Mouse (Mus musculus) limb, embryonic 12.5 days (tissue): ENCODE data around the gene Sdad1. TPM values are rescaled to one million over a fixed set of nuclear protein-coding genes. Genes with fewer than 3 reads are reported as not detected.

Source experiments
- ATAC-seq: fragments of 200-750 bp; cut with Nextera tagmentation; 2 replicates; pipeline ENCODE4 v1.8.0; 2017; ENCODE audit warnings: low read depth, moderate TSS enrichment; ENCODE audit not compliant: insufficient number of reproducible peaks, insufficient read depth, low FRiP score, low TSS enrichment
- H3K27ac ChIP-seq: fragments of 300-500 bp; sonication (generic); 2 replicates; pipeline ENCODE4 v1.5.1; 2016; ENCODE audit warnings: mild to moderate bottlenecking, moderate library complexity
- H3K27me3 ChIP-seq: fragments of 300-500 bp; sonication (generic); 2 replicates; pipeline ENCODE4 v1.6.1; 2016; ENCODE audit warnings: mild to moderate bottlenecking, moderate library complexity
- H3K36me3 ChIP-seq: fragments of 300-500 bp; sonication (generic); 2 replicates; pipeline ENCODE4 v1.6.1; 2016; ENCODE audit warnings: mild to moderate bottlenecking, moderate library complexity
- H3K4me1 ChIP-seq: fragments of 300-500 bp; sonication (generic); replicated peaks from 2 replicates; pipeline ENCODE4 v1.6.1; 2016
- H3K4me2 ChIP-seq: fragments of 300-500 bp; sonication (generic); 2 replicates; pipeline ENCODE4 v1.6.1; 2016; ENCODE audit warnings: mild to moderate bottlenecking, moderate library complexity
- H3K4me3 ChIP-seq: fragments of 300-500 bp; sonication (generic); replicated peaks from 2 replicates; pipeline ENCODE4 v1.5.1; 2016; ENCODE audit warnings: mild to moderate bottlenecking
- H3K9ac ChIP-seq: fragments of 300-500 bp; sonication (generic); replicated peaks from 2 replicates; pipeline ENCODE4 v1.6.1; 2016; ENCODE audit warnings: mild to moderate bottlenecking, moderate library complexity
- H3K9me3 ChIP-seq: fragments of 300-500 bp; sonication (generic); 2 replicates; pipeline ENCODE4 v1.6.1; 2016; ENCODE audit warnings: mild to moderate bottlenecking, moderate library complexity
- WGBS: fragments of 180-500 bp; shearing (Covaris S2); methylation state at CpG from one replicate; pipeline ENCODE4 v1.1.7; 2016; 5-methylcytosine and 5-hydroxymethylcytosine counted together
- polyA plus RNA-seq: library from polyadenylated mRNA; unstranded; fragments of >200 nt; fragmentation: Nextera tagmentation; extraction: Ambion mirVana; gene quantifications from 2 replicates; pipeline ENCODE4 v1.2.1, GENCODE M21; 2016

Sdad1 gene
- polyA plus RNA-seq, 1 experiment from 2014 or later = 46.5 TPM

- H3K4me3 ChIP-seq = no peak overlapping the region
- no peak overlapping the region for H3K27ac ChIP-seq
- H3K9ac ChIP-seq = no peak overlapping the region
- H3K27me3 ChIP-seq = no peaks in the 10 kb centered on the region
- WGBS = 74% methylated on average over 9 of the region's 9 CpGs
- no peak overlapping the region for H3K4me2 ChIP-seq
- H3K36me3 ChIP-seq = no peaks in the 10 kb centered on the region
- no peaks in the 10 kb centered on the region for H3K9me3 ChIP-seq
- ATAC-seq = no peak
- peaks cover 5% of the 10 kb centered on the region; the same call in 1 of the 2 replicates for H3K4me1 ChIP-seq
Measured at GRCm38 (mm10) chr5:92332359-92332840, 22.1 kb upstream of the Sdad1 start.

- ATAC-seq = no peak
- Histone ChIP-seq H3K4me1 (peaks cover 5% of the 10 kb centered on the region; the same call in 1 of the 2 replicates), H3K9ac (no peak within 1 kb of the TSS), H3K27me3 (no peaks in the 10 kb centered on the region), H3K36me3 (no peaks in the 10 kb centered on the region), H3K27ac (no peak within 1 kb of the TSS), H3K9me3 (no peaks in the 10 kb centered on the region), H3K4me2 (no peak within 1 kb of the TSS), H3K4me3 (no peak within 1 kb of the TSS)
- 91% methylated on average over 17 of the region's 17 CpGs for WGBS
Measured at GRCm38 (mm10) chr5:92331635-92332338, 21.5 kb upstream of the Sdad1 start, which contains the start of gene Art3. Gene Art3, plus strand, starts transcription at chr5:92331827.

- Histone ChIP-seq H3K9me3 (no peaks in the 10 kb centered on the region), H3K9ac (no peak overlapping the region), H3K27ac (no peak overlapping the region), H3K4me2 (no peak overlapping the region), H3K27me3 (no peaks in the 10 kb centered on the region), H3K36me3 (no peaks in the 10 kb centered on the region), H3K4me3 (no peak overlapping the region), H3K4me1 (peaks cover 5% of the 10 kb centered on the region; the same call in 1 of the 2 replicates)
- 89% methylated on average over 12 of the region's 12 CpGs for WGBS
- ATAC-seq = no peak
Measured at GRCm38 (mm10) chr5:92331122-92331521, 20.8 kb upstream of the Sdad1 start.

- no peak for ATAC-seq
- Histone ChIP-seq H3K9ac (no peak within 1 kb of the TSS), H3K36me3 (no peaks in the 10 kb centered on the region), H3K4me3 (no peak within 1 kb of the TSS), H3K27ac (no peak within 1 kb of the TSS), H3K4me1 (no peaks in the 10 kb centered on the region), H3K9me3 (no peaks in the 10 kb centered on the region), H3K4me2 (no peak within 1 kb of the TSS), H3K27me3 (no peaks in the 10 kb centered on the region)
- WGBS = 73% methylated on average over 7 of the region's 7 CpGs
Measured at GRCm38 (mm10) chr5:92327929-92328328, 17.6 kb upstream of the Sdad1 start, which contains the start of gene Cxcl9. Gene Cxcl9, minus strand, starts transcription at chr5:92328079.

GRCm38 (mm10) chr5:92327367-92327766 is 17.1 kb upstream of the Sdad1 start:
- no peaks in the 10 kb centered on the region for H3K4me1 ChIP-seq
- no peak overlapping the region for H3K4me3 ChIP-seq
- H3K9ac ChIP-seq = no peak overlapping the region
- H3K36me3 ChIP-seq = no peaks in the 10 kb centered on the region
- no peak for ATAC-seq
- no peaks in the 10 kb centered on the region for H3K27me3 ChIP-seq
- no peak overlapping the region for H3K27ac ChIP-seq
- 86% methylated on average over 6 of the region's 6 CpGs for WGBS
- H3K9me3 ChIP-seq = no peaks in the 10 kb centered on the region
- H3K4me2 ChIP-seq = no peak overlapping the region

- no peaks in the 10 kb centered on the region for H3K27me3 ChIP-seq
- no peak overlapping the region for H3K4me2 ChIP-seq
- no peak overlapping the region for H3K9ac ChIP-seq
- H3K4me1 ChIP-seq = peaks cover 4% of the 10 kb centered on the region; the same call in 1 of the 2 replicates
- no peak overlapping the region for H3K27ac ChIP-seq
- no peak overlapping the region for H3K4me3 ChIP-seq
- no peak for ATAC-seq
- 75% methylated on average over 5 of the region's 5 CpGs for WGBS
- H3K9me3 ChIP-seq = no peaks in the 10 kb centered on the region
- H3K36me3 ChIP-seq = no peaks in the 10 kb centered on the region
Measured at GRCm38 (mm10) chr5:92323264-92323663, 13.0 kb upstream of the Sdad1 start.

- H3K4me2 ChIP-seq = no peak overlapping the region
- H3K27ac ChIP-seq = no peak overlapping the region
- no peak overlapping the region for H3K9ac ChIP-seq
- H3K4me3 ChIP-seq = no peak overlapping the region
- H3K27me3 ChIP-seq = no peaks in the 10 kb centered on the region
- no peaks in the 10 kb centered on the region for H3K9me3 ChIP-seq
- H3K4me1 ChIP-seq = peaks cover 4% of the 10 kb centered on the region; the same call in 1 of the 2 replicates
- WGBS = 82% methylated on average over 4 of the region's 4 CpGs
- no peak for ATAC-seq
- no peaks in the 10 kb centered on the region for H3K36me3 ChIP-seq
Measured at GRCm38 (mm10) chr5:92322612-92323011, 12.3 kb upstream of the Sdad1 start.

GRCm38 (mm10) chr5:92321631-92322400 is 11.5 kb upstream of the Sdad1 start:
- 55% methylated on average over 8 of the region's 8 CpGs for WGBS
- peaks cover 4% of the 10 kb centered on the region; the same call in 1 of the 2 replicates for H3K4me1 ChIP-seq
- H3K4me2 ChIP-seq = no peak overlapping the region
- H3K4me3 ChIP-seq = no peak overlapping the region
- no peak for ATAC-seq
- H3K36me3 ChIP-seq = no peaks in the 10 kb centered on the region
- no peaks in the 10 kb centered on the region for H3K27me3 ChIP-seq
- no peak overlapping the region for H3K27ac ChIP-seq
- no peak overlapping the region for H3K9ac ChIP-seq
- H3K9me3 ChIP-seq = no peaks in the 10 kb centered on the region

GRCm38 (mm10) chr5:92318596-92318995 is 8.3 kb upstream of the Sdad1 start:
- no peak for ATAC-seq
- Histone ChIP-seq H3K4me2 (no peak overlapping the region), H3K9ac (no peak overlapping the region), H3K36me3 (no peaks in the 10 kb centered on the region), H3K4me3 (no peak overlapping the region), H3K4me1 (peaks cover 4% of the 10 kb centered on the region; the same call in 1 of the 2 replicates), H3K9me3 (no peaks in the 10 kb centered on the region), H3K27me3 (no peaks in the 10 kb centered on the region), H3K27ac (no peak overlapping the region)
- 93% methylated on average over 14 of the region's 14 CpGs for WGBS

GRCm38 (mm10) chr5:92318119-92318518 is 7.8 kb upstream of the Sdad1 start:
- ATAC-seq = no peak
- WGBS = 86% methylated on average over 7 of the region's 7 CpGs
- H3K27ac ChIP-seq = no peak overlapping the region

GRCm38 (mm10) chr5:92313776-92314175 is 3.5 kb upstream of the Sdad1 start:
- no peak overlapping the region for H3K4me2 ChIP-seq
- no peaks in the 10 kb centered on the region for H3K27me3 ChIP-seq
- ATAC-seq = no peak
- H3K27ac ChIP-seq = no peak overlapping the region
- 75% methylated on average over 7 of the region's 7 CpGs for WGBS
- no peak overlapping the region for H3K9ac ChIP-seq
- no peak overlapping the region for H3K4me3 ChIP-seq
- no peaks in the 10 kb centered on the region for H3K9me3 ChIP-seq
- H3K36me3 ChIP-seq = no peaks in the 10 kb centered on the region
- H3K4me1 ChIP-seq = peaks cover 6% of the 10 kb centered on the region

More at GRCm38 (mm10) chr5:92318119-92318518, 7.8 kb upstream of the Sdad1 start:
- H3K9me3 ChIP-seq = no peaks in the 10 kb centered on the region
- H3K4me1 ChIP-seq = peaks cover 4% of the 10 kb centered on the region; the same call in 1 of the 2 replicates
- no peak overlapping the region for H3K9ac ChIP-seq
- H3K4me2 ChIP-seq = no peak overlapping the region
- no peak overlapping the region for H3K4me3 ChIP-seq
- H3K27me3 ChIP-seq = no peaks in the 10 kb centered on the region
- no peaks in the 10 kb centered on the region for H3K36me3 ChIP-seq
